Mouse (Mus musculus) intestine, embryonic 15.5 days (tissue): Measurements from ENCODE around the gene Trim15. TPM values are rescaled to one million over a fixed set of nuclear protein-coding genes. Genes with fewer than 3 reads are reported as not detected.

Experiments used
- polyA plus RNA-seq: library from polyadenylated mRNA; unstranded; fragments of >200 nt; fragmentation: Nextera tagmentation; extraction: Ambion mirVana; gene quantifications from 2 replicates; pipeline ENCODE4 v1.2.1, GENCODE M21; 2015

The Trim15 gene
- polyA plus RNA-seq, 1 experiment from 2014 or later: 4.6 TPM

Other genes starting within 250 kb of the Trim15 start
- gene H2-M9, start 224.5 kb downstream of the Trim15 start, polyA plus RNA-seq: not detected in 2 replicates
- gene H2-M1, start 195.0 kb downstream of the Trim15 start, polyA plus RNA-seq: not detected in 2 replicates
- gene H2-M10.5, start 94.3 kb downstream of the Trim15 start, polyA plus RNA-seq: not detected in 2 replicates
- gene H2-M10.6, start 55.0 kb downstream of the Trim15 start, polyA plus RNA-seq: not detected in 2 replicates
- gene Trim26, start 30.1 kb downstream of the Trim15 start, polyA plus RNA-seq: 38.0 and 41.5 TPM in 2 replicates
- 4.8 and 5.2 TPM in 2 replicates for gene Trim10, start 2.4 kb upstream of the Trim15 start, polyA plus RNA-seq
- gene Trim40, start 22.9 kb upstream of the Trim15 start, polyA plus RNA-seq: 0.78 and 1.2 TPM in 2 replicates
- gene Trim31, start 30.9 kb upstream of the Trim15 start, polyA plus RNA-seq: 43.1 and 47.6 TPM in 2 replicates
- 1.7 and 1.8 TPM in 2 replicates for gene Rnf39, start 75.7 kb upstream of the Trim15 start, polyA plus RNA-seq
- gene Ppp1r11, start 84.5 kb upstream of the Trim15 start, polyA plus RNA-seq: 95.4 and 99.5 TPM in 2 replicates
- gene Znrd1, start 91.3 kb upstream of the Trim15 start, polyA plus RNA-seq: 69.5 and 76.3 TPM in 2 replicates
- 6.3 TPM in 2 replicates for gene Znrd1as, start 91.4 kb upstream of the Trim15 start, polyA plus RNA-seq
- not detected in 2 replicates for gene 2410137M14Rik, start 114.0 kb upstream of the Trim15 start, polyA plus RNA-seq
- gene H2-M5, start 122.3 kb upstream of the Trim15 start, polyA plus RNA-seq: 0.24 and 0.28 TPM in 2 replicates
- 49.9 and 57.6 TPM in 2 replicates for gene Zfp57, start 134.0 kb upstream of the Trim15 start, polyA plus RNA-seq
- gene Mog, start 156.2 kb upstream of the Trim15 start, polyA plus RNA-seq: 0.13 and 0.14 TPM in 2 replicates
- gene Gabbr1, start 178.8 kb upstream of the Trim15 start, polyA plus RNA-seq: 6.0 and 7.6 TPM in 2 replicates
- gene Olfr90, start 221.3 kb upstream of the Trim15 start, polyA plus RNA-seq: 0.08 TPM in 1 of 2 replicates, not detected in the other
- not detected in 2 replicates for gene Olfr91, start 231.1 kb upstream of the Trim15 start, polyA plus RNA-seq